Mouse (Mus musculus) right cerebral cortex, adult 2 months (tissue): ENCODE data around the gene Def8.

Experiments
- DNase-seq, 2 experiments: peaks; one replicate each; pipeline ENCODE4 v3.0.0; 2021 to 2022; ENCODE audit warnings: low spot score in 2 of 2

Gene Def8

GRCm38 (mm10) chr8:123423441-123423840, at the start of gene Def8:
Gene Def8 (plus strand): TSS chr8:123423527.
- DNase-seq = no peak

DNA sequence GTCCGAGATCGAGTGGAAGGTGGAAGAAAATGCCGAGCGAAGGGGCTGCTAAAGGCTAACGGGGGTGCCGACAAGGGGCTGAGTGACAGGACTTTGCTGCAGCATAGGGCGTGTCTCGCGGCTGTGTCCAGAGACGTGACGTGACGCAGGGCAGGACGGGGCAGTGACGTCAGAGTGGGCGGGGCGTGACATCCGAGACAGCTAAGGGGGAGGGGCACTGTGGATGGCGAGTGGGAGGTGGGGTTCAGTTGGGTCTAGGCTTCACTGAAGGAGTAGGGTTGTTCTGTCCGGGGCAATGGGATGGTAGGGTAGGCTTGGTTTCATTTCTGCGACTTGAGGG, 49.1 kb upstream of the Def8 start:
- peak; percentile 94 for DNase-seq

DNA sequence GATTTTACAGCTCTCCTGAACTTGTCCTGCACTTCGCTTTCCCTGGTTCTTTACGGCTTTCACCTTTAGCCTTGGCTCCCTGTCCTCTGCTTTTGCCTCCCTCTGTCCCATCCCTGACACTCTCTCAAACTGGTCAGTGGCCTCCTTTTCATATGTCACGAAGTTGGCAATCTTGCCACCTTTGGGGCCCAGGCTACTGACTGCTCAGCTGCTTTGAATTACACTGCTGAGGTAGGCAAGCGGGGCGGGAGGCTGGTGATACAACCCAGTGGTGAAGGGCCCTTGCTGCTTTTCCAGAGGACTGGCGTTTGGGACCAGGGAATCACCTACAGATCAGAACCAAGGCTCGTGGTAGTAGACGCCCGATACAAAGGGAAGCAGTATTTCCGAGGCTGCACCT, 47.6 kb upstream of the Def8 start:
- DNase-seq = no peak

- no peak for DNase-seq
Measured at GRCm38 (mm10) chr8:123376106-123376505, 47.2 kb upstream of the Def8 start.

DNA sequence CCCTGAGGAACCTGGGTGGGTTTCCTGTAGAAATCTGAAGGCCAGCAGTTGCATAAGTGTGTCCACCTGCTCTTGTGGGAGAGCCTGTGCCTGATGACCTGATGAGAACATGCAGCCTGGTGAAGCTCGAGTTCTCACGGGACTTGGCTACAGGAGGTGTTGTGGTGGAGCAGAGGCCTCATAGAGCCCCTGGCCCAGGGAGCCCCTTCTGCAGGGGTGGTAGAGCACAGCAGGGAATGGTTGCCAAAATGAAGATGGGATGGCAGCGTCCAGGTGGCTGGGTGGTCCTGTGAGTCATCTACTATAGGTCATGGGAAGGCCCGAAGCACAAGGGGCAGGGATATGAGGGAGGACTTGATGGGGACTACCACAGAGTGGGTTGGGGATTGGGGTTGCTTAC, 41.6 kb upstream of the Def8 start:
- no peak for DNase-seq

DNA sequence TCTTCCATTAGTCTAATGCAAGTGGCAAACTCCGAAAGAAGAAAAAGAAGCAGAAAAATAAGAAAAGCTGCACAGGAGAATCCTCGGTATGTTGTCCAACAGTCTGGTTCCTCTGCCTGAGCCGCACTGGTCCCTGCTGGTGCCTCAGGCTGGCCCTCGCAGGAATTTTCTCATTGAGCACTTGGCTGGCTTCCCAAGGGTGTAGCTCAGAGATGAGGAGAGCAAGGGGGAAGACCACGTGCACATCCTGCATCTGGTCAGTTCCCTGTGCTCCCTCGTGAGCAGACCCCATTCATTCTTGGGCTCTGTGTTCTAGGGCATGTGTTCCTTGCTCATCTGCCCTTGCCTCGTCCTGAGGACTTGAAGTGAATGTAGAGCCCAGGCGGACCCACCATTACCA, 40.8 kb upstream of the Def8 start:
- DNase-seq = no peak

GRCm38 (mm10) chr8:123384883-123385540, 38.3 kb upstream of the Def8 start:
- DNase-seq = no peak

- DNase-seq = no peak
Measured at GRCm38 (mm10) chr8:123387041-123387440, 36.3 kb upstream of the Def8 start.

GRCm38 (mm10) chr8:123387801-123388200, 35.5 kb upstream of the Def8 start:
- DNase-seq = no peak

GRCm38 (mm10) chr8:123389026-123389425, 34.3 kb upstream of the Def8 start:
- no peak for DNase-seq

DNA sequence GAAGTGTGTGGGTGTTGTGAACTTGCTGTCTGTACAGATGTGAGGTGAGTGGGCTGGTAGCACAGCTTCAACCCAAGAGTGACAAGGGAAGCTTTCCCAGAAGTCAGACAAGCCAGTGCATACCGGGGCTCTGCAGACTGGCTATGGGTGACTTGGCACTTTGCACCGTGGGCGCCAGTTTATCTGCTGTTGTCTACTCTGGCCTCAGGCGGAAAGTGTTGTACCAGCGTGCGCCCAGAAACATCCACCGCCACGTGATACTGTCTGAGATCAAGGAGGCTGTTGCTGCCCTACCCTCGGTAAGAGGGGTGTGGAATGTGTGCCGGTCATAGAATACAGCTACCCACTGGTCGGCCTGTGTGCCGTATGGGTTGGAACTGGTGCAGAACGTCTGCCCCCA, 25.0 kb upstream of the Def8 start:
- DNase-seq = no peak

- no peak for DNase-seq
Measured at GRCm38 (mm10) chr8:123401936-123402335, 21.4 kb upstream of the Def8 start.

- no peak for DNase-seq
Measured at GRCm38 (mm10) chr8:123402730-123403326, 20.5 kb upstream of the Def8 start.

- DNase-seq = no peak
Measured at GRCm38 (mm10) chr8:123404521-123404920, 18.8 kb upstream of the Def8 start.

GRCm38 (mm10) chr8:123406786-123407185, 16.5 kb upstream of the Def8 start, which contains the start of gene Mc1r:
Gene Mc1r (plus strand): TSS chr8:123407107.
- DNase-seq = peak; percentile 75 to 79

- no peak for DNase-seq
Measured at GRCm38 (mm10) chr8:123407612-123408011, 15.7 kb upstream of the Def8 start.

GRCm38 (mm10) chr8:123408586-123409544, 14.5 kb upstream of the Def8 start:
- no peak for DNase-seq

DNA sequence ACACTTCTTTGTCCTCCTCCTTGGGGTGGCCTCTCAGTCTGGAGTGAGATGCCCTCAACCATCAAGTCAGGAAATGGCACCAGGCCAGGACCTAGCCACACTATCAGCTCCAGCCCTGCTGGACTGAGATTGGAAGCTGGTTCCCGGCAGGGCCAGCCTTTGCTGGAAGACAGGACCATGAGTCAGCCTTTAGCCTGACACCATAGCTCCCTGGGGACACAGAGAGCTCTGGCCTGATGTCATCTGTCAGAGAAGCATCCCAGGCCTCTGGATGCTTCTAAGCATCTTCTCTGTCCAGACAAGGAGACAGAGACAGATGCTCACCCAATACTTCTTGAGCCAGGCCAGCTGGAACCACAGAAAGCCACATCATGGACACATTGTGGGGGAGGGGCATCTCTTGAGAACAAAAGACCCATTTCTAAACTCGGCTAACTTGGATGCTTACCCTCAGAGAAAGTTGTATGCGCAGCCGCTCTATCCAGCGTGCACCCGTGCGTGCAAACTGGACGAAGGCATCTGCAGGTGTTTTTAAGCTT, 13.2 kb upstream of the Def8 start:
- DNase-seq = no peak

- no peak for DNase-seq
Measured at GRCm38 (mm10) chr8:123410788-123411187, 12.5 kb upstream of the Def8 start.

- peak; percentile 90 to 91 for DNase-seq
Measured at GRCm38 (mm10) chr8:123411246-123411645, 12.1 kb upstream of the Def8 start, which contains the start of gene Tubb3. Gene Tubb3 (plus strand): TSS chr8:123411424.

DNA sequence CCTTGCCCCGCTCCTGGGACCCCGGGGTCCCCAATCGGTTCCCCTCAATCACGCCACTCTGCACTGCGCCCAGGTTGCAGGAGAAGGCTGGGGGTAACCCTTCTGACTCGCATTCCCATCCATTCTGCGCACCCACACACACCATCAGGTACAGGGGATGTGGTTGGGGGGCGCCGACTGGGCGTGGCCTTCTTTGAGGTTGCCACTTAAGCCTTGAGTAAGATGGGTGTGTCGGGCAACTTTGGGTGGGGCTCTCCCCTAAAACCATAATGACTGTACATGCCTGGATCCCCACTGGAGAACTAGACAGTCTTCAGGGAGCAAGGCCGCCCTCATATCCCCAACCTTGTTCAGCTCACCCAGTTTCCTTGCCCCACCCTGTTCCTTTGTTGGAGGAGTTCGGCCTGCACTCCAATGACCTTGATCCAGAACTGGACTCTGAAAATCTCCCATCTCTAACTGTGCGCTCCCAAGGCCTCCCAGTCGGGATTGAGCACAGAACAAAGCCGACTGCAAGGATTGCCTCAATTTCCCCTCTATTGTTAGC, 11.5 kb upstream of the Def8 start:
- DNase-seq = no peak
